ENCODE assay signal across 18 mouse cellular contexts in genomic region chr10:57799486-57799885, GRCm38 (mm10). TPM values are rescaled to one million over a fixed set of nuclear protein-coding genes. Genes with fewer than 3 reads are reported as not detected.
DNase-seq lines count a peak whose midpoint lies in the region; ATAC-seq lines count a peak whose summit lies in the region.
"Had no signal": no experiment of that assay in that cellular context is flagged by ENCODE, and none has a peak within 500 bp of the region (broad histone marks: within the 10 kb centered on the region; RNA-seq: fewer than 3 reads in every experiment).

No protein-coding gene starts in this region.

- DNase-seq in spleen, adult 12 weeks (ENCODE audit: low spot score), result peak; percentile 2
- no peak for DNase-seq in spleen, postnatal 14 days (ENCODE audit: low spot score in 2 of 2)
- DNase-seq in splenic B cell, adult 2 months (ENCODE audit: low read depth, low spot score), result peak; percentile 79
- DNase-seq in urinary bladder, postnatal 36 days (ENCODE audit: low spot score in 2 of 2), result no peak
- DNase-seq in left cerebral cortex, adult 8-10 months (ENCODE audit: low spot score in 2 of 2), result no peak
- DNase-seq: cerebellum, adult 9-11 months; gastrocnemius, postnatal 25 days; heart, postnatal 10 days; kidney, postnatal 10 days; right cerebral cortex, postnatal 14 days; thymus, adult 18-20 months had no signal

- ATAC-seq in CD4-positive, CD25-positive, alpha-beta regulatory T cell, adult 4 months, result peak; percentile 31
- ATAC-seq in inflammation-experienced regulatory T-cells, adult 6 months, result peak; percentile 48
- ATAC-seq: forebrain, embryonic 13.5 days; intestine, postnatal 0 days; midbrain, embryonic 16.5 days had no signal

- no peaks in the 10 kb centered on the region for H3K27me3 ChIP-seq in splenic B cell, adult 2 months (ENCODE audit: control insufficient read depth, insufficient read depth, low read length, poor library complexity, severe bottlenecking)
- H3K27me3 ChIP-seq: forebrain, embryonic 13.5 days; neural tube, embryonic 12.5 days had no signal

- 0 out of 2 replicates have a peak, but pooled peaks cover 4% of the 10 kb centered on the region for H3K36me3 ChIP-seq in splenic B cell, adult 2 months (ENCODE audit: control insufficient read depth, insufficient read depth, low read length, poor library complexity, severe bottlenecking)
- H3K36me3 ChIP-seq: heart, embryonic 10.5 days had no signal

RNA-seq across cellular contexts. Expression of gene Smpdl3a, which starts 5.4 kb away (rescaled TPM):
- polyA plus RNA-seq in CD4-positive, CD25-positive, alpha-beta regulatory T cell, adult 4 months (2017; shearing (Covaris generic)), result 100 to 1,000 TPM; 136 to 158 TPM
- 100 to 1,000 TPM; 110 to 180 (median 175) TPM for polyA plus RNA-seq in inflammation-experienced regulatory T-cells, adult 6 months (2017; shearing (Covaris generic))
- 10 to 100 TPM; 21.6 to 28.5 (median 25.5) TPM for total RNA-seq in left cerebral cortex, adult 8-10 months (2022)

RNA-seq across cellular contexts. Expression of gene Fabp7, which starts 14.8 kb away (rescaled TPM):
- polyA plus RNA-seq in CD4-positive, CD25-positive, alpha-beta regulatory T cell, adult 4 months (2017; shearing (Covaris generic)), result not detected
- not detected for polyA plus RNA-seq in inflammation-experienced regulatory T-cells, adult 6 months (2017; shearing (Covaris generic))
- 10 to 100 TPM; 42.1 to 58.5 (median 47.4) TPM for total RNA-seq in left cerebral cortex, adult 8-10 months (2022)
- total RNA-seq: gastrocnemius, postnatal 25 days had no signal

Comparison
In these comparisons a context has a peak if more than half of its experiments do, and no peak if none do; other contexts are left out.
1. DNase-seq: peak in spleen, adult 12 weeks (single experiment) and splenic B cell, adult 2 months (single experiment); none in spleen, postnatal 14 days (0 of 2), urinary bladder, postnatal 36 days (0 of 2) and left cerebral cortex, adult 8-10 months (0 of 2).